Mouse (Mus musculus) left cerebral cortex, adult 2 months (tissue): Measurements from ENCODE around the gene Gpr137. TPM values are rescaled to one million over a fixed set of nuclear protein-coding genes. Genes with fewer than 3 reads are reported as not detected.
"Not testable (repeated sequence)": the region's sequence is repeated elsewhere in the genome, so short reads cannot be mapped to it uniquely, and the experiment has no call there.

Source experiments
- DNase-seq, 2 experiments: peaks; one replicate each; pipeline ENCODE4 v3.0.0; 2021 to 2022; ENCODE audit warnings: low spot score in 2 of 2, mixed read lengths in 1 of 2; ENCODE audit errors: extremely low spot score in 1 of 2
- H3K27ac ChIP-seq: fragments of 200-600 bp; 2 replicates; pipeline ENCODE4 v1.8.1; 2022
- H3K4me3 ChIP-seq: fragments of 200-600 bp; 2 replicates; pipeline ENCODE4 v1.8.1; 2022
- CTCF ChIP-seq: fragments of 200-600 bp; IDR thresholded peaks from 2 replicates; pipeline ENCODE4 v1.8.1; 2022; ENCODE audit warnings: antibody characterized with exemption, mild to moderate bottlenecking, moderate library complexity
- intact Hi-C: fragments of 180-260 bp; cut with DNase I; formaldehyde crosslinking; loops from one replicate; pipeline ENCODE4 v1.15.1; 2025
- long read RNA-seq, 2 experiments: library from polyadenylated mRNA; stranded (forward); transcript quantifications; one replicate each; pipeline ENCODE4 v2.0.0; 2021; ENCODE audit warnings: borderline mapping rate in 2 of 2
- total RNA-seq, 2 experiments: library from RNA; stranded (reverse); gene quantifications; 2 replicates each; pipeline ENCODE4 v1.2.3; 2021

Gpr137 gene
- 100 to 1,000 TPM in 1 of 2 experiments, 10 to 100 TPM in 1; 97.3 to 104 TPM for total RNA-seq
- long read RNA-seq, experiment 1, transcript Gpr137-205 (7 exons, 1,858 nt), result major isoform, 30 of 48 reads
- long read RNA-seq, experiment 1, partial matches to known transcripts, result 4 of 48 reads
- long read RNA-seq, experiment 1, other reads (novel, unspliced or antisense), result 9 of 48 reads
- long read RNA-seq, experiment 2, transcript Gpr137-205 (7 exons, 1,858 nt), result major isoform, 28 of 43 reads
- long read RNA-seq, experiment 2, partial matches to known transcripts, result 0 of 43 reads
- long read RNA-seq, experiment 2, other reads (novel, unspliced or antisense), result 14 of 43 reads

GRCm38 (mm10) chr19:6942249-6942691 is at the start of gene Gpr137:
TSS of gene Gpr137 (minus strand) at chr19:6942480.
- Histone ChIP-seq H3K4me3 (peak within 1 kb of the TSS; percentile 92), H3K27ac (peak within 1 kb of the TSS; percentile 97)
- no peak for TF ChIP-seq CTCF
- intact Hi-C loops, result loop anchor here (1.0 to 5.0 kb wide), 2 partner anchors 8 to 35 kb away; partner anchors contain the start of gene Plcb3
- peak; percentile 92 for DNase-seq

DNA sequence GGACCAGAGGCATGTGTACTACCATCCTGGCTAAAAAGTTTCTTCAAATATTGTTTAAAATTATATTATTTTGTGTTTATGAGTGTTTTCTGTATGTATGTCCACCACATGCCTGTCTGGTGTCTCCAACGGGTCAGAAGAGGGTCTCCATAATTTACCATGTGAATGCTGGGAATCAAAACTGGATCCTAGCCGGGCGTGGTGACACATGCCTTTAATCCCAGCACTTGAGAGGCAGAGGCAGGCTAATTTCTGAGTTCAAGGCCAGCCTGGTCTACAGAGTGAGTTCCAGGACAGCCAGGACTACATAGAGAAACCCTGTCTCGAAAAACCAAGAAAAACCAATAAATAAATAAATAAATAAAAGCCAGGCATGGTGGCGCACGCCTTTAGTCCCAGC is 48.9 kb upstream of the Gpr137 start:
- intact Hi-C loops, DNase-seq, H3K4me3 ChIP-seq, H3K27ac ChIP-seq: not testable (repeated sequence)

DNA sequence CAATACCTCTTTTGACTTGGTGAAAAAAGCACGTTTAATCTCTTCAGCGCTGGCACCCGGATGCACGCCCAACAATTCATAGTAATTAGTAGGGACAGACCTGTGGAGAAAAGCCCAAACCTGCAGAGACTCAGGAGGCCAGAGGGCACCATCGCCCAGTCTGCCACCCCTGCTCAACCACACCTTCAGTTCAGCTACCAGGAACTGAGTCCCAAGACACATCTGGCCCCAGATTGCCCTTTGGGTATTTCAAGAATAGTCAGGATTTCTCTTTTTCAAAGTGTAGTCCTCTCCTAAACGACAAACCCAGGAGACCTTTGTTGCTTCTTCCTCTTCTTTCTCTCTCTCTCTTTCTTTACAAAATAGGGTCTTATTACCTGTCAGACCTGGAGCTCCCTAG is 48.4 kb upstream of the Gpr137 start:
- Histone ChIP-seq H3K4me3 (no peak overlapping the region), H3K27ac (no peak overlapping the region)
- intact Hi-C loops, result no loop called here
- TF ChIP-seq CTCF, result no peak
- no peak for DNase-seq

DNA sequence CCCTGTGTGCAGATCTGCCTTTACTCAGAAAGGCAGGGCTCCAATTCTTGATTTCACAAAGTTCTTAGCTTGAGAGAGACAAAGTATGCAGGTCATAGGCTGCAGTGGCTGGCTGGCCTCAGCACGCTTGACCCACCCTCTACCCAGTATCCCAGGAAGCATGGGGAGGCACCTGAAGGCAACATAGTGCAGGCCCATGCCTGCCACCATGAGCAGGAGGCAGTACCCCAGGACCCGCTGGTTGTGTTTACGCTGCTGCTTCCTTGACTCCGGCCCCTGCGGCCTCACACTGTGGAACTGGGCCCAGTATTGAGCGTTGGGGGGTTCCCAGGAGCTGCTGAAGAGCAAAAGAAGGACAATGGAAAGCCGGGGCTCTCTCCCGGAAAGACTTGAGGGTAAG is 47.0 kb upstream of the Gpr137 start:
- intact Hi-C loops, result no loop called here
- no peak for TF ChIP-seq CTCF
- no peak for DNase-seq
- Histone ChIP-seq H3K27ac (no peak overlapping the region), H3K4me3 (no peak overlapping the region)

- intact Hi-C loops, result no loop called here
- Histone ChIP-seq H3K4me3 (peak overlapping the region; percentile 78), H3K27ac (peak overlapping the region; percentile 97)
- TF ChIP-seq CTCF, result no peak
- DNase-seq, result no peak
Measured at GRCm38 (mm10) chr19:6987904-6988285, 45.6 kb upstream of the Gpr137 start.

- Histone ChIP-seq H3K4me3 (peak within 1 kb of the TSS; percentile 78), H3K27ac (peak within 1 kb of the TSS; percentile 97)
- TF ChIP-seq CTCF, result no peak
- peak; percentile 62 to 65 for DNase-seq
- intact Hi-C loops, result no loop called here
Measured at GRCm38 (mm10) chr19:6987061-6987903, 45.0 kb upstream of the Gpr137 start, which contains the start of gene Vegfb. TSS of gene Vegfb (minus strand) at chr19:6987651.

GRCm38 (mm10) chr19:6985951-6986708 is 43.9 kb upstream of the Gpr137 start:
- intact Hi-C loops, result no loop called here
- Histone ChIP-seq H3K4me3 (peak overlapping the region; percentile 78), H3K27ac (peak overlapping the region; percentile 97)
- no peak for TF ChIP-seq CTCF
- no peak for DNase-seq

- no peak for TF ChIP-seq CTCF
- intact Hi-C loops, result no loop called here
- DNase-seq, result no peak
- Histone ChIP-seq H3K4me3 (no peak overlapping the region), H3K27ac (no peak overlapping the region)
Measured at GRCm38 (mm10) chr19:6985300-6985699, 43.0 kb upstream of the Gpr137 start.

- Histone ChIP-seq H3K27ac (no peak overlapping the region), H3K4me3 (no peak overlapping the region)
- intact Hi-C loops, result no loop called here
- no peak for TF ChIP-seq CTCF
- DNase-seq, result no peak
Measured at GRCm38 (mm10) chr19:6983621-6984020, 41.3 kb upstream of the Gpr137 start.

DNA sequence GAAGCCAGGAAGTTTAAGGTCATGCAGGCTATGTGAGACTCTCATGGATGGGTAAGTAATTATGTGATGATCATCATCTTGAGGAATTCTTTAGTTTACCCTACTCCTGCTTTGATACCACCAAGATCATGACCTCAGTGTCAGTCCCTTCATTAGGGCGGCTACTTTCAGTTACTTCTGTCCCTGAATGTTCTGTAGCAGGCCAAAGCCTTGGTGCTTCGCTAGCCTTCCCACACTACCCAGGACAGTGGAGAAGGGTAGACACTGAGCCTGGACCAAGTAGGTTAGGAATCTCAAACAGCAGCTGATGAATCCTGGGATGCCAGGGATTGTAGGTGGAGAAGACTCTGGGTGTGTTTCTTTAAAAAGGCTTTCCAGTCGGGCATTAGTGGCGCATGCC is 39.2 kb upstream of the Gpr137 start:
- DNase-seq, result no peak
- intact Hi-C loops, result no loop called here
- H3K27ac ChIP-seq, result no peak overlapping the region; the same call in 1 of the 2 replicates
- no peak for TF ChIP-seq CTCF
- no peak overlapping the region for H3K4me3 ChIP-seq

DNA sequence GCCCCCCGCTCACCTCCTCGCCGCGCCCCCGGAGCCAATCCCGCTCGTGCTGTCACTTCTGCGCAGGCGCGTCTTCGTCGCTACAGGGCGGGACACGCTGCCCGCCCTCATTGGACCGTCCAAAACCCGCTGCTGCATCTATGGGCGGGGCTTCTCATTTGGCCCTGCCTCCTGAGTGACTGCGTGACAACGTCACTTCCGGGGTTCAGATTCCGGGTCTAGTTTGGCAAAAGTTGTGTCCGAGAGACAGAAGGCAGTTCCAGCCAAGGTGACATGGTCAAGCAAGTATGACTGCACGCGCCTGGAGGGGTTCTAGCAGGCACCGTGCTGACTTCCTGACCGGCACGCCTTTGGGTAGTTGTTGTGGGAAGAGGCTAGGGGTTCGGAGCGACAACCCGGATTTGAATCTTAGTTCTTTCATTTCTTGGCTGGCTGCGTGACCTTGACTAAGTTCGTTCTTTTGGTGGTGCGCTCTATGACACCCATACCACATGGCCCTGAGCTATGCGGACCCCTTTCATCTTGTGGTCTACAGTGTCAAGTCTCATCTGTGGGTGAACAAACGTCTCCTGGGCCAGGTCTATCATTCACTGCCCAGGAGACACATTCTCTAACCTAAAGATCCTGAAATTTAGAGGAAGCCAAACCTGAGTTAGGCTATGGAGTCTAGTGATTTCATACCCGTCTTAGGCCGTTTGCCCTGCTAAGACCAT is 38.3 kb upstream of the Gpr137 start, which contains the start of gene Fkbp2:
Gene Fkbp2 (minus strand): TSS at position 121 of the 713 bp plus-strand sequence.
- intact Hi-C loops, result no loop called here
- Histone ChIP-seq H3K4me3 (peak within 1 kb of the TSS; percentile 91), H3K27ac (peak within 1 kb of the TSS; percentile 99)
- peak; percentile 97 to 98 for DNase-seq
- no peak for TF ChIP-seq CTCF
